Mouse (Mus musculus): Measurements from ENCODE around the gene Mmp17.

GRCm38 (mm10) chr5:129559283-129559682 lies 24.7 kb upstream of the Mmp17 start:
- TF ChIP-seq CTCF (IDR thresholded peaks at IDR 0.05; ENCODE audit: borderline replicate concordance, insufficient read depth, low read length) (no peak), POLR2A (IDR thresholded peaks at IDR 0.05; ENCODE audit: low read depth, low read length) (no peak)

Data from embryonic fibroblast, embryonic 13.5 days (primary cell).